Mouse (Mus musculus): ENCODE results near the gene Fam168a. TPM values are rescaled to one million over a fixed set of nuclear protein-coding genes. Genes with fewer than 3 reads are reported as not detected.

Gene Fam168a
- polyA plus RNA-seq, 1 experiment = 27.0 TPM

DNA sequence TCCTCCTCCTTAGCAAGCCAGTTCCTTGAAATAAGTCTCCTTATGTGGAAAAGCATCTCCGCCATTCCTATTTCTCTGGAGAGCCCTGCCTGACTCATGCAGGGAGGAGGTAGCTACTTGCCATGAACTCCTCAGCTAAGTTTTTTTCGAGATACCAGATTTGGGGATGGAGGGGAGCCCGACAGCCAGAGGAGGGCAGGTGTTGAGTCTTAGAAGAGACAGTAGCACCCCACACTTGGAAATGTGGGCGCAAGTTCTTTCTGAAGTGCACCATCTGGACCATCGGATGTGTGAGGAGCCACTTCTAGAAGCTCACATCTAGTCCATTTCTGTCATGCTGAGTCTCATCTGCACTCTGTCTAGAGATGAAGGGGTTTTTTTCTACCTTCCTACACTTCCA is 35.8 kb upstream of the Fam168a start:
- Histone ChIP-seq H3K27ac (ENCODE audit: control insufficient read depth, insufficient read depth, low read depth, low read length) (no peak overlapping the region), H3K4me3 (ENCODE audit: control insufficient read depth, low read depth, low read length) (no peak overlapping the region), H3K4me1 (ENCODE audit: control insufficient read depth, insufficient read depth, low read length) (peaks cover 3% of the 10 kb centered on the region), H3K27me3 (ENCODE audit: control insufficient read depth, insufficient read depth, low read length) (no peaks in the 10 kb centered on the region), H3K36me3 (ENCODE audit: control insufficient read depth, insufficient read depth, low read length) (no peaks in the 10 kb centered on the region)
- TF ChIP-seq POLR2A (IDR thresholded peaks at IDR 0.05; ENCODE audit: control insufficient read depth, low read depth, low read length) = no peak
- no peak for TF ChIP-seq CTCF (IDR thresholded peaks at IDR 0.05; ENCODE audit: control insufficient read depth, insufficient read depth, insufficient replicate concordance, low read depth, low read length)

DNA sequence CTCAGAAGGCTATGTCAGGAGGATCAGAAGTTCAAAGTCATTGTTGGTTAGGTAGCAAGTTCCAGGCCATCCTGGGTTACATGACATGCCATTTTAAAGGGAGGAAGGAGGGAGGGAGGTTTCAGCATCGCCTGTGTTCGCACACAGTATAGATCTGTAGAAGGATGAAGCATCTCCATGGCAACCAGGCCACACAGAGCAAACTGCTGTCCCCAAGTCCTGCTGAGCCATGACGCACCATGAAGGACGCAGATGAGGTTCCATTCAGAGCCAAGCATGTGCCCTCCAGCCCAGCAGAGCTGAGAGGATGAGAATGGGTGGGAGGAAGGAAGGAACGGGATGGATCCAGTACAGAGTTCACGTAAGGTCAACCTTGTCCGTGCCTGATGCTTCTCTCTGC is 33.0 kb upstream of the Fam168a start:
- no peak overlapping the region for H3K27ac ChIP-seq (ENCODE audit: control insufficient read depth, insufficient read depth, low read depth, low read length)
- TF ChIP-seq CTCF (IDR thresholded peaks at IDR 0.05; ENCODE audit: control insufficient read depth, insufficient read depth, insufficient replicate concordance, low read depth, low read length) = no peak
- TF ChIP-seq POLR2A (IDR thresholded peaks at IDR 0.05; ENCODE audit: control insufficient read depth, low read depth, low read length) = no peak
- H3K4me1 ChIP-seq (ENCODE audit: control insufficient read depth, insufficient read depth, low read length) = peaks cover 3% of the 10 kb centered on the region
- no peaks in the 10 kb centered on the region for H3K36me3 ChIP-seq (ENCODE audit: control insufficient read depth, insufficient read depth, low read length)
- H3K27me3 ChIP-seq (ENCODE audit: control insufficient read depth, insufficient read depth, low read length) = no peaks in the 10 kb centered on the region
- H3K4me3 ChIP-seq (ENCODE audit: control insufficient read depth, low read depth, low read length) = no peak overlapping the region

DNA sequence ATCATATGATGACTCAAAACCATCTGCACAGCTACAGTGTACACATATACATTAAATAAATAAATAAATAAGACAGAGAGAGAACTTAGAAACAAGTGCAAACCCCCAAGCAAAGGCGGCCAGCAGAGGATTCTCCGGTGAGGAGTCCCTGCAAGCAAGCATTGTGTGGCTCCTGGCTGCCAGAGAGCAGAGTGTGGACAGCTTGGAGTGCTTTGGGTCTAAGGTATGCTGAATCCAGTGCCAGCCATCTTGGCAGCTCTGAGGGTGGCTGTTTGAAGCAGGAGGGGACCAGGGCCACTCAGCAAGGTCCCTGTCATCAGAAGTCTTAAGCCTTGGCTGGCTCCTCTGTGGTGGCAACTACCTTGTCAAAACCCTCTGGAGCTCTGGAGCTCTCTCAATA is 31.5 kb upstream of the Fam168a start:
- Histone ChIP-seq H3K4me3 (ENCODE audit: control insufficient read depth, low read depth, low read length) (no peak overlapping the region), H3K4me1 (ENCODE audit: control insufficient read depth, insufficient read depth, low read length) (peaks cover 3% of the 10 kb centered on the region), H3K27me3 (ENCODE audit: control insufficient read depth, insufficient read depth, low read length) (no peaks in the 10 kb centered on the region), H3K27ac (ENCODE audit: control insufficient read depth, insufficient read depth, low read depth, low read length) (no peak overlapping the region), H3K36me3 (ENCODE audit: control insufficient read depth, insufficient read depth, low read length) (no peaks in the 10 kb centered on the region)
- TF ChIP-seq CTCF (IDR thresholded peaks at IDR 0.05; ENCODE audit: control insufficient read depth, insufficient read depth, insufficient replicate concordance, low read depth, low read length) = no peak
- TF ChIP-seq POLR2A (IDR thresholded peaks at IDR 0.05; ENCODE audit: control insufficient read depth, low read depth, low read length) = no peak

GRCm38 (mm10) chr7:100678052-100678451 is 28.4 kb upstream of the Fam168a start:
- Histone ChIP-seq H3K36me3 (ENCODE audit: control insufficient read depth, insufficient read depth, low read length) (no peaks in the 10 kb centered on the region), H3K4me3 (ENCODE audit: control insufficient read depth, low read depth, low read length) (no peak overlapping the region), H3K27me3 (ENCODE audit: control insufficient read depth, insufficient read depth, low read length) (no peaks in the 10 kb centered on the region), H3K4me1 (ENCODE audit: control insufficient read depth, insufficient read depth, low read length) (peaks cover 3% of the 10 kb centered on the region), H3K27ac (ENCODE audit: control insufficient read depth, insufficient read depth, low read depth, low read length) (no peak overlapping the region)
- no peak for TF ChIP-seq POLR2A (IDR thresholded peaks at IDR 0.05; ENCODE audit: control insufficient read depth, low read depth, low read length)
- no peak for TF ChIP-seq CTCF (IDR thresholded peaks at IDR 0.05; ENCODE audit: control insufficient read depth, insufficient read depth, insufficient replicate concordance, low read depth, low read length)

- Histone ChIP-seq H3K4me1 (ENCODE audit: control insufficient read depth, insufficient read depth, low read length) (no peaks in the 10 kb centered on the region), H3K27me3 (ENCODE audit: control insufficient read depth, insufficient read depth, low read length) (no peaks in the 10 kb centered on the region), H3K4me3 (ENCODE audit: control insufficient read depth, low read depth, low read length) (no peak overlapping the region), H3K36me3 (ENCODE audit: control insufficient read depth, insufficient read depth, low read length) (no peaks in the 10 kb centered on the region), H3K27ac (ENCODE audit: control insufficient read depth, insufficient read depth, low read depth, low read length) (no peak overlapping the region)
- no peak for TF ChIP-seq POLR2A (IDR thresholded peaks at IDR 0.05; ENCODE audit: control insufficient read depth, low read depth, low read length)
- TF ChIP-seq CTCF (IDR thresholded peaks at IDR 0.05; ENCODE audit: control insufficient read depth, insufficient read depth, insufficient replicate concordance, low read depth, low read length) = no peak
Observed at GRCm38 (mm10) chr7:100678948-100679880, 27.2 kb upstream of the Fam168a start.

DNA sequence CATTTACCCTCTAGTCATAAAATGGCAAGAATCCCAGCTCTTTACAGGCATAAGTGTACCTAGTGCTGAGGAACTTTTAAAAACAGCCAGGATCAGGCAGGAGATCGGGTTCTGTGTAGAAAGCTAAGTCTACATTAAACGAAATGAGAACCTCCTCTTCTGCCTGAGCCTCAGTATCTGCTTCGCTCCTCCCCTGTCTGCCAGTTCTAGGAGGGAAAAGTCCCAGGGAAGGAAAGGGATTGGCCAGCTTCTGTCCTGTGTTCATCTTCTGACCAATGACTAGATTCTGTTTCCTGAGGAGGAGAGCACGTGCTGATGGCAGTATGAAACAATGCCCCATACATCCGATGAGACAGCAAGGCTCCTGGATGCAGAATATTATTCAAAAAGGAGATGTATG is 25.3 kb upstream of the Fam168a start:
- H3K4me3 ChIP-seq (ENCODE audit: control insufficient read depth, low read depth, low read length) = no peak overlapping the region
- H3K36me3 ChIP-seq (ENCODE audit: control insufficient read depth, insufficient read depth, low read length) = no peaks in the 10 kb centered on the region
- TF ChIP-seq CTCF (IDR thresholded peaks at IDR 0.05; ENCODE audit: control insufficient read depth, insufficient read depth, insufficient replicate concordance, low read depth, low read length) (no peak), POLR2A (IDR thresholded peaks at IDR 0.05; ENCODE audit: control insufficient read depth, low read depth, low read length) (no peak)
- H3K27ac ChIP-seq (ENCODE audit: control insufficient read depth, insufficient read depth, low read depth, low read length) = no peak overlapping the region
- no peaks in the 10 kb centered on the region for H3K4me1 ChIP-seq (ENCODE audit: control insufficient read depth, insufficient read depth, low read length)
- no peaks in the 10 kb centered on the region for H3K27me3 ChIP-seq (ENCODE audit: control insufficient read depth, insufficient read depth, low read length)

GRCm38 (mm10) chr7:100683241-100683640 is 23.2 kb upstream of the Fam168a start:
- TF ChIP-seq CTCF (IDR thresholded peaks at IDR 0.05; ENCODE audit: control insufficient read depth, insufficient read depth, insufficient replicate concordance, low read depth, low read length) (no peak), POLR2A (IDR thresholded peaks at IDR 0.05; ENCODE audit: control insufficient read depth, low read depth, low read length) (no peak)
- Histone ChIP-seq H3K4me1 (ENCODE audit: control insufficient read depth, insufficient read depth, low read length) (no peaks in the 10 kb centered on the region), H3K27ac (ENCODE audit: control insufficient read depth, insufficient read depth, low read depth, low read length) (no peak overlapping the region), H3K27me3 (ENCODE audit: control insufficient read depth, insufficient read depth, low read length) (no peaks in the 10 kb centered on the region), H3K36me3 (ENCODE audit: control insufficient read depth, insufficient read depth, low read length) (no peaks in the 10 kb centered on the region), H3K4me3 (ENCODE audit: control insufficient read depth, low read depth, low read length) (no peak overlapping the region)

Measured in testis, adult 2 months (tissue).